Mouse (Mus musculus) small intestine, adult 2 months (tissue): ENCODE results near the gene Nrp1.

Source experiments
- CTCF ChIP-seq: fragments of 200-500 bp; IDR thresholded peaks from 2 replicates; pipeline ENCODE4 v1.5.1; 2012; ENCODE audit warnings: low read depth, mild to moderate bottlenecking, control low read depth, inconsistent platforms, low read length, moderate library complexity, mixed read lengths; ENCODE audit not compliant: insufficient replicate concordance, insufficient read length; ENCODE audit errors: extremely low read depth
- POLR2A ChIP-seq: fragments of 200-500 bp; IDR thresholded peaks from 2 replicates; pipeline ENCODE4 v1.6.1; 2012; ENCODE audit warnings: low read depth, mild to moderate bottlenecking, control low read depth, inconsistent platforms, low read length, moderate library complexity

GRCm38 (mm10) chr8:128329502-128329901, 28.9 kb upstream of the Nrp1 start:
- TF ChIP-seq CTCF, result no peak
- TF ChIP-seq POLR2A, result no peak
